Mouse (Mus musculus): Measurements from ENCODE around the gene Fam45a.
A peak's percentile ranks its signal among the peaks of the same experiment; 100 is the strongest.

DNA sequence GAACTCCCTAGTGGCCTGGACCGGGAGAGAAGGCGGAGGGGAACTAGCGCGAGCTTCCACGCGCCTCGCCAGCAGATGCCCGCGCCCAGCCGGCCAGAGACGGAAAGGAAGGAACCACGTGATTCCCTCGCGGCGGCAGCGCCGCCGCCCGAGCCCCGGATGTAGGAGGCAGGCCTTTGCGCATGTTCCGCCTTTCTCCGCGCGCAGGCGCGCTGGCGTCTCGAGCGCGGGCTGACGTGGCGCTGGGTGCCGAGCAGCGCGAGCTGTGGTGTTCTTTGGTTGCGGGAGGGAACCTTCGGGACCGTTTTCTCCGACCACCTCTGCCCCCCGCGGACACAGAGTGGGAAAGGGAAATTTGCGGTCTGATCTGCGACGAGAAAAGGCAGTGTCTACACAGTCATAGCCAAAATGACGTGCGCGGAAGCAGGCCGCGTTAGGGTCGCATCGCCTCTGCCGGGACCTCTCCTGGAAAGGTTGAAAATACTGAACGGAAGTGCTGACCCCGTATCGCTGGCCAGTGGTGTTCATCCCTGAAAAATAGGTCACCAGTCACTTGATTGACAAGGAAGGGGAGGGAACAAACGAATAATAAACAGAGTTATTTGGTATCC lies 20.7 kb upstream of the Fam45a start, which contains the start of gene Eif3a:
- TF ChIP-seq POLR2A (IDR thresholded peaks at IDR 0.05; ENCODE audit: extremely low read depth, insufficient read depth, low read length) = peak; percentile 96
- no peak for TF ChIP-seq CTCF (IDR thresholded peaks at IDR 0.05; ENCODE audit: low read depth, low read length)

All from liver, adult 2 months (tissue).